Mouse (Mus musculus): ENCODE measurements at regions not wholly inside any gene's neighbourhood (a gene's known extent, or its start where the extent isn't known, plus 50 kb on each side); places are given as distances from the start of the nearest gene placed in this dataset.

DNA sequence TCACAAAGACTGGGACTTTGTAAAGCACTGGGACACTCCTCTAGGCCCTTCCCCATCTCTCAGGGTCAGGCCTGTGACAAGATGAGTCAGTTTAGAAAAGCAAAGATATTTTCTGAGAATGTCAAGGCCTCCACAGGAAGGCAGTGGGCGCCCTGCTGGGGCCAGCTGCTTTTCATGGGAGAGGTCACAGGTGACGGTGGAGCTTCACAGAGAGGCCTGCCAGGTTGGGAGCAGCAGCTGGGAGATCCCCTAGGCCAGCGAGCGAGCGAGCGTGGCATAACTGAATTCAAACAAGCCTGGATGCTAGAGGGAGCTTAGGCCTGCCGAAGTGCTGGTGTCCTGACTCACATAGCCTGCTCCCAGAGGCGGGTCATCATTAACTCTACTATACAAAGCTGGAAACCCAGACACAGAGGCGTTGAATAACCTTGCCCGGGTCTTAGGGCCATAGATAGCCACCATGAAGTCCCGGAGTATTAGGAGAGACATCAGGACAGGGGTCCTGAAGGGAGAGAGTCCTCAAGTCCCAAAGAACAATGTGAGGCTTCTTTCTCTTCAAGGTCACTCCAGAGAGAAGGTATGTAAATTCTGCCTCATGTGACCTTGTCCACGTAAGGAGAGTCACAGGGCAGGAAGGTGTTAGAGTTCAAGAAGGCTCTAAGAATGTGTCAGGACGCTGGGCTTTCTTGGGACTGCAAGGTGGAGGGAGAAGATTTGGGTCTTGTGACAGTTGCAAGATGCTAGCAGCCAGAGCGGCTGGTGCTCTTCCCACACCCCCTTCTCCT is 174.3 kb upstream of the Sulf2 start:
- TF ChIP-seq POU5F1 (IDR thresholded peaks at IDR 0.05; ENCODE audit: borderline replicate concordance, low read length) (no peak), NANOG (IDR thresholded peaks at IDR 0.05; ENCODE audit: borderline replicate concordance, low read length) (no peak), CTCF (conservative IDR thresholded peaks at IDR 0.05; ENCODE audit: low read length) (no peak)
- Histone ChIP-seq H3K4me3 (replicated peaks; ENCODE audit: low read length) (no peak overlapping the region), H3K4me1 (replicated peaks; ENCODE audit: low read depth, low read length) (peaks cover 17% of the 10 kb centered on the region), H3K9me3 (ENCODE audit: low read length) (peaks cover 19% of the 10 kb centered on the region), H3K36me3 (ENCODE audit: insufficient read depth, low read length) (no peaks in the 10 kb centered on the region), H3K27me3 (ENCODE audit: insufficient read depth, low read length) (peaks cover 15% of the 10 kb centered on the region; the same call in 1 of the 2 replicates)

DNA sequence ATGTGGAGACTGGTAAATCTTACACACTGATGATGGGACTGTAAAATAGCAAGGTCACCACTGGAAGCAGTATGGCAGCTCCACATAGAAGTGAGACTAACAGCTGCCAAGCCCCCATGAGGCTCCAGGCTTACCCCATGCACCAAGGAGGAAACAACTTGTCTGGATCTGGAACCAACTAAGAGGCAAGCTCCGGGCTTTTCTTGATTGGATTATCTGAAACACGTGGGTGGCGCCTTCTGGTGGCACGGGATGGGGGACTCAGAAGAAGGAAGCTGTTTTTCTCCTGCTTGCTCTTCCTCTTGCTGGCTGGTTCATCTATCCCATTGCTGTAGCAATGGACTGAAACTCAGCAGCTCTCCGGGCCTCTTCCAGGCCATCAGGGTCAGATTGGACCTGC is 171.5 kb upstream of the Sulf2 start:
- no peaks in the 10 kb centered on the region for H3K36me3 ChIP-seq (ENCODE audit: insufficient read depth, low read length)
- peaks cover 15% of the 10 kb centered on the region for H3K9me3 ChIP-seq (ENCODE audit: low read length)
- H3K4me3 ChIP-seq (replicated peaks; ENCODE audit: low read length), result no peak overlapping the region
- H3K4me1 ChIP-seq (replicated peaks; ENCODE audit: low read depth, low read length), result peaks cover 13% of the 10 kb centered on the region
- no peak for TF ChIP-seq POU5F1 (IDR thresholded peaks at IDR 0.05; ENCODE audit: borderline replicate concordance, low read length)
- H3K27me3 ChIP-seq (ENCODE audit: insufficient read depth, low read length), result peaks cover 18% of the 10 kb centered on the region; the same call in 1 of the 2 replicates

DNA sequence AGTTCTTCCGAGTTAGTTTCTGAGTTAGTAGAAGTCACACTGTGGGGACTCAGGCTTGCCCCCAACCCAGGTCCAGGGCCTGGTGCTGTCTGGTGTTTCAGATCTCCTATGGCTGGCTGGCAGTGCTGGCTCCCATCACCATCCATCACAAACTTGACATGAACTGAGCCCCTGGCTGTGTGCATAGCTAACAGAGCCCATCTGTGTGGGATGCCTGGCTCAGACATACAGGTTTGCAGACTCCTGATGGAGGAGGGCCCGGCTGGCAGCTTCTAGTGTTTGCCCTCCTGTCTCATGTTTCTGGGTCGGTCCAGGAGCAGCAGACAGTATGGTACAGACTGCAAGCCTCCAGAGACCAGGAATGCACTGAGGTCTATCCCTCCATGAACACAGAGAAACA is 169.5 kb upstream of the Sulf2 start:
- TF ChIP-seq POU5F1 (IDR thresholded peaks at IDR 0.05; ENCODE audit: borderline replicate concordance, low read length), result no peak
- TF ChIP-seq CTCF (conservative IDR thresholded peaks at IDR 0.05; ENCODE audit: low read length), result no peak
- TF ChIP-seq NANOG (IDR thresholded peaks at IDR 0.05; ENCODE audit: borderline replicate concordance, low read length), result no peak
- H3K4me1 ChIP-seq (replicated peaks; ENCODE audit: low read depth, low read length), result peaks cover 11% of the 10 kb centered on the region
- peaks cover 2% of the 10 kb centered on the region; the same call in 1 of the 2 replicates for H3K9me3 ChIP-seq (ENCODE audit: low read length)
- H3K4me3 ChIP-seq (replicated peaks; ENCODE audit: low read length), result no peak overlapping the region
- no peaks in the 10 kb centered on the region for H3K36me3 ChIP-seq (ENCODE audit: insufficient read depth, low read length)
- peaks cover 24% of the 10 kb centered on the region for H3K27me3 ChIP-seq (ENCODE audit: insufficient read depth, low read length)

DNA sequence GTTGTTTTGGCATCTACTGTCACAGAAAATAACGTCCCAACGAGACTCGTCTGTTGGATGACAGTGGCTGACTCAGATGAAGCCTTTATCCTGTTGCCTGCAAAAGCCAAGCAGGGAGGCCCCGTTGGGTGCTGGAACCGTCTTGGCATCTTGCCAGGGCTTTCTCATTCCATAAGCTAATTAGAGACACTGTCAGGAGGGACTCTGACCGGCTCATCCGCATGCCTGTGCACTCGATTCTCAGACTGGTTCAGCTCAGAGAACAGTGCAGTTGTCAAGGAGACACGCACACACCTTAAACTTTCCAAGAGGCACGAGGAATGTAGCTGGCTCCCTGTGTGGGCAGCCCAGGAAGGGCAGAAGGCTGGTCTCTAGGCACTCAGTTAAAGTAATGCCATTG is 169.0 kb upstream of the Sulf2 start:
- Histone ChIP-seq H3K4me3 (replicated peaks; ENCODE audit: low read length) (no peak overlapping the region), H3K4me1 (replicated peaks; ENCODE audit: low read depth, low read length) (peaks cover 5% of the 10 kb centered on the region), H3K27me3 (ENCODE audit: insufficient read depth, low read length) (peaks cover 27% of the 10 kb centered on the region), H3K36me3 (ENCODE audit: insufficient read depth, low read length) (no peaks in the 10 kb centered on the region), H3K9me3 (ENCODE audit: low read length) (no peaks in the 10 kb centered on the region)
- TF ChIP-seq NANOG (IDR thresholded peaks at IDR 0.05; ENCODE audit: borderline replicate concordance, low read length), result no peak
- TF ChIP-seq CTCF (conservative IDR thresholded peaks at IDR 0.05; ENCODE audit: low read length), result no peak
- TF ChIP-seq POU5F1 (IDR thresholded peaks at IDR 0.05; ENCODE audit: borderline replicate concordance, low read length), result no peak

DNA sequence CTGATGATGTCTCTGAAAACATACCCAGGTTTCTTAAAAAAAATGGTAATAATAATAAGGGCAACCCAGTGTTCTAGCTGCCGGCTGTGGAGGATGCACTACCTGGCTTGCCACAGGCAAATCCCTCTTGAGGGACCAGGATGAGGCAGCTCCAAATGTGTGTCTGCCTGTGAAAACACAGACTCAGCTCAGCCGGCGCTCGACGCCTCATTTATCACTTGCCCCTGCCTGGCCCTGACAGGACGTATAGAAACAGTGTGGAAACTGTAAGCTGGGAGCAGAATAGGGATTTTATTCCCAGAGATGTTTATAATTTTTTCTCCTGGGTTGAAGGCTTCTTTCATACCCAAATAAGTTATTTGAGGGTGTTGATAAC is 167.2 kb upstream of the Sulf2 start:
- Histone ChIP-seq H3K36me3 (ENCODE audit: insufficient read depth, low read length) (no peaks in the 10 kb centered on the region), H3K4me1 (replicated peaks; ENCODE audit: low read depth, low read length) (no peaks in the 10 kb centered on the region; the same call in 1 of the 2 replicates), H3K4me3 (replicated peaks; ENCODE audit: low read length) (no peak overlapping the region), H3K27me3 (ENCODE audit: insufficient read depth, low read length) (peaks cover 33% of the 10 kb centered on the region), H3K9me3 (ENCODE audit: low read length) (no peaks in the 10 kb centered on the region)
- TF ChIP-seq NANOG (IDR thresholded peaks at IDR 0.05; ENCODE audit: borderline replicate concordance, low read length) (no peak), POU5F1 (IDR thresholded peaks at IDR 0.05; ENCODE audit: borderline replicate concordance, low read length) (no peak), CTCF (conservative IDR thresholded peaks at IDR 0.05; ENCODE audit: low read length) (no peak)

DNA sequence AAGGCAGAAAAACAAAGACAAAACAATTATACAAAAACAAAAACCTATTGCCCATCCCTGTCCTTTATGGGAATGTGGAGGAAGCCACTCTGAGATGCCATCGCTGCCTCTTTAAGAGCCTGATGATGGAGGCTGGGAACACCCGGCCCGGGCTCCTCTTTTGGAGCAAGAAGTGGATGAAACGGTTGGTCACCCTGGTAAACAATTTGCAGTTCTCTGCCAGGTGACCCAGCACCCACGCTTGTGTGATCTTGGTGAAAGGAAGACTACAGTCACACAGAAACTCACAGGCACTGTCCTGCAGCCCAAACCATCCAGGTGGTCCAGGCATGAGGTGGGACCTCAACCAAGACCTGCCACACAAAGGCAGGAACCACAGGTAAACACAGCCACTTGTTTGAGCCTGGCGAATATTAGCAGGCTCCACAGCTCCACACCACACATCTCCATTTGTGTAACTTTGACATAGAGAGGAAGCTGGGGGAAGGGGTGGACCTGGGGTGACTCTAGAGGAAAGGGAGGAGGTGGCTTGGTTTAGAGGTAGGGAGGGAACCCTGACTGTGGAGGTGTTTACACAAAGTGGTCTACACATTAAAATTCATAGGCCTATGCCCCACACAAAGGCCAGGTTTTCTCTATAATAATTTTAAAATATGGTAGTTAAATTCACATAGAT is 166.7 kb upstream of the Sulf2 start:
- TF ChIP-seq POU5F1 (IDR thresholded peaks at IDR 0.05; ENCODE audit: borderline replicate concordance, low read length) (no peak), CTCF (conservative IDR thresholded peaks at IDR 0.05; ENCODE audit: low read length) (no peak), NANOG (IDR thresholded peaks at IDR 0.05; ENCODE audit: borderline replicate concordance, low read length) (no peak)
- H3K27me3 ChIP-seq (ENCODE audit: insufficient read depth, low read length), result peaks cover 36% of the 10 kb centered on the region

DNA sequence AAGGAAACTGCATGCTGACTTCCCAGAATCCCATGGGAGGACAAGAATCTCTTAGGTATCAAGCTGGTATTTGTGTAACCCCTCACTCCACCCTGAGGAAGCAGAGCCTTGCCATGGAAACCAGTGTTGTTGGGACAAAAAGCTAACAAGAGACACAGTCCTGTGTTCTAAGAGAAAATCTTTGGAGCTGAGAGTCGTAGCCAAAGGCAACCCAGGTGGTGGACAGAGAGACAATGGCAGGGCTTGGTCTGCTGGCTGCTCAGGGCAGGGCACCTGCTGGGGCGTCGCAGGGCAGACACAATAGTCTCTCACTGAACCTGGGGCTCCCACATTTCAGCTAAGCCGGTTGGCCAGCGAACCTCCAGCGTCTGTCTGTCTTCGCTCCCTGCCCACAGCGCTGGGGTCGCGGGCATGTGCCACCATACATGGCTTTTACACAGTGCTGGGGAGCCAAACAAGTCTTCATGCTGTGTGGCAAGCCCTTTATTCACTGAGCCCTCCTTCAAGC is 161.0 kb upstream of the Sulf2 start:
- Histone ChIP-seq H3K27me3 (ENCODE audit: insufficient read depth, low read length) (peaks cover 21% of the 10 kb centered on the region), H3K4me3 (replicated peaks; ENCODE audit: low read length) (no peak overlapping the region), H3K9me3 (ENCODE audit: low read length) (no peaks in the 10 kb centered on the region), H3K36me3 (ENCODE audit: insufficient read depth, low read length) (no peaks in the 10 kb centered on the region), H3K4me1 (replicated peaks; ENCODE audit: low read depth, low read length) (peaks cover 14% of the 10 kb centered on the region)
- TF ChIP-seq NANOG (IDR thresholded peaks at IDR 0.05; ENCODE audit: borderline replicate concordance, low read length), result no peak
- no peak for TF ChIP-seq POU5F1 (IDR thresholded peaks at IDR 0.05; ENCODE audit: borderline replicate concordance, low read length)
- no peak for TF ChIP-seq CTCF (conservative IDR thresholded peaks at IDR 0.05; ENCODE audit: low read length)

More for the DNA sequence above, 166.7 kb upstream of the Sulf2 start:
- Histone ChIP-seq H3K9me3 (ENCODE audit: low read length) (no peaks in the 10 kb centered on the region), H3K4me1 (replicated peaks; ENCODE audit: low read depth, low read length) (no peaks in the 10 kb centered on the region; the same call in 1 of the 2 replicates), H3K4me3 (replicated peaks; ENCODE audit: low read length) (no peak overlapping the region), H3K36me3 (ENCODE audit: insufficient read depth, low read length) (no peaks in the 10 kb centered on the region)

DNA sequence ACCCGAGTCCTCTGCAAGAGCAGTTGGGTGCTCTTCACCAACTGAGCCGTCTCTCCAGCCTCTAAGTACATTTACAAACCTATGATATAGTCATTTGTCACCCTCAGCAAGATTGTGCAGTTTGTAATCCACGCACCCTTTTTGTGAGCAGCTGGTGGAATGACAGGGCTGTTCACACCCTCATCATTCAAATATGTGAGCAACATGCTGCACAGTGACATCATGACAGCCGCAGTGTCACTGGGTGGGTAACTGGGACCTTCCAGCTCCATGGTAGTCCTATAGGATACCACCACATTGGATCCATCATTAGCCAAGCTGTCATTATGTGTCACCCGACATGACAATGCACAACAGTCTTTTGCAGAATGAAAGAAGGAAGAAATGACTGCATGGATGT is 155.0 kb upstream of the Sulf2 start:
- H3K27me3 ChIP-seq (ENCODE audit: insufficient read depth, low read length), result peaks cover 11% of the 10 kb centered on the region; the same call in 1 of the 2 replicates
- TF ChIP-seq NANOG (IDR thresholded peaks at IDR 0.05; ENCODE audit: borderline replicate concordance, low read length), result no peak
- TF ChIP-seq CTCF (conservative IDR thresholded peaks at IDR 0.05; ENCODE audit: low read length), result no peak
- no peak for TF ChIP-seq POU5F1 (IDR thresholded peaks at IDR 0.05; ENCODE audit: borderline replicate concordance, low read length)
- peaks cover 14% of the 10 kb centered on the region for H3K4me1 ChIP-seq (replicated peaks; ENCODE audit: low read depth, low read length)
- no peaks in the 10 kb centered on the region for H3K9me3 ChIP-seq (ENCODE audit: low read length)
- no peaks in the 10 kb centered on the region for H3K36me3 ChIP-seq (ENCODE audit: insufficient read depth, low read length)
- H3K4me3 ChIP-seq (replicated peaks; ENCODE audit: low read length), result no peak overlapping the region
